Mouse (Mus musculus): ENCODE data around the gene Sept9. TPM values are rescaled to one million over a fixed set of nuclear protein-coding genes. Genes with fewer than 3 reads are reported as not detected.

Gene Sept9
- polyA plus RNA-seq, 1 experiment = 34.6 TPM

DNA sequence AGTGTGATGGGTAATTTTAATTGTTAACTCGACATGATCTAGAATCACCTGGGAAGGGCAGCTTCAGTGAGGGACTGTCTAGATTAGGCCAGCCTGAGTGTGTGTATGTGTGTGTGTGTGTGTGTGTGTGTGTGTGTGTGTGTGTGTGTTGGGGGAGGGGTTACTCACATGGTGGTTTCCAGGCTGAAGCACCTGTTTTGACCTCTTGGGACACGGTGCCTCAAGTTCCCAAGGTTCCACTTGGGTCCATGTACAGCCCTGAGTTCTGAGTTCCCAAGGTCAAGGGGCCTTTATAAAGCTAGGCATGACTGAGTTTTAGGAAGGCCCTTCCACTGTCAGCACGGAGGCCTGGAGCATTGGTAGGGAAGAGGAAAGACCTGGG is 55.6 kb downstream of the Sept9 start:
- 0 out of 2 replicates have a peak, but pooled peaks cover 3% of the 10 kb centered on the region for H3K4me1 ChIP-seq (ENCODE audit: control insufficient read depth, insufficient read depth, low read length)
- no peak overlapping the region for H3K27ac ChIP-seq (ENCODE audit: insufficient read depth, low read length)
- H3K4me3 ChIP-seq (ENCODE audit: insufficient read depth, low read length) = no peak overlapping the region
- TF ChIP-seq CTCF (IDR thresholded peaks at IDR 0.05; ENCODE audit: extremely low read depth, insufficient read depth, low read length) (no peak), POLR2A (IDR thresholded peaks at IDR 0.05; ENCODE audit: extremely low read depth, insufficient read depth, low read length) (no peak)

DNA sequence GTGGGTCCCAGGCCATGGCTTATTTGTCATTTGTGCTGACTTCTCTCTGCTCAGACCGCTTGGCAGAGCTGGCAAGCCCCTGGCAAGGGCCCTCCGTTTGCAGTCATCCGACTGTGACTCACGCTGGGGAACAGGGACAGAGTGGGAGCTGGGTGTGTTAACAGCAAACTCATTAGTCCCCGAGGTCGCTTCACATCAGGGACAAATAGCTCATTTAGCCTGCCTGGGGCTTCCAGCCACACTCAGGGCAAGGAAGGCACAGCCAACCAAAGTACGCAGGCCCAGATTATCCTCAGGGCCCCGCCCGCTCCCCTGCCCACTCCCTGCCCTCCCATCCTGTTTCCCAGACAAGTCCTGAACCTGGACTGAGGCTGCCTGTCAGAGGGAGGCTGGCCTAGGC is 56.6 kb downstream of the Sept9 start:
- TF ChIP-seq CTCF (IDR thresholded peaks at IDR 0.05; ENCODE audit: extremely low read depth, insufficient read depth, low read length) (no peak), POLR2A (IDR thresholded peaks at IDR 0.05; ENCODE audit: extremely low read depth, insufficient read depth, low read length) (no peak)
- Histone ChIP-seq H3K4me3 (ENCODE audit: insufficient read depth, low read length) (no peak overlapping the region), H3K4me1 (ENCODE audit: control insufficient read depth, insufficient read depth, low read length) (0 out of 2 replicates have a peak, but pooled peaks cover 3% of the 10 kb centered on the region), H3K27ac (ENCODE audit: insufficient read depth, low read length) (no peak overlapping the region)

- Histone ChIP-seq H3K4me3 (ENCODE audit: insufficient read depth, low read length) (no peak overlapping the region), H3K4me1 (ENCODE audit: control insufficient read depth, insufficient read depth, low read length) (0 out of 2 replicates have a peak, but pooled peaks cover 3% of the 10 kb centered on the region), H3K27ac (ENCODE audit: insufficient read depth, low read length) (no peak overlapping the region)
- no peak for TF ChIP-seq CTCF (IDR thresholded peaks at IDR 0.05; ENCODE audit: extremely low read depth, insufficient read depth, low read length)
- TF ChIP-seq POLR2A (IDR thresholded peaks at IDR 0.05; ENCODE audit: extremely low read depth, insufficient read depth, low read length) = no peak
These were observed 57.4 kb downstream of the Sept9 start for GRCm38 (mm10) chr11:117256840-117257239.

DNA sequence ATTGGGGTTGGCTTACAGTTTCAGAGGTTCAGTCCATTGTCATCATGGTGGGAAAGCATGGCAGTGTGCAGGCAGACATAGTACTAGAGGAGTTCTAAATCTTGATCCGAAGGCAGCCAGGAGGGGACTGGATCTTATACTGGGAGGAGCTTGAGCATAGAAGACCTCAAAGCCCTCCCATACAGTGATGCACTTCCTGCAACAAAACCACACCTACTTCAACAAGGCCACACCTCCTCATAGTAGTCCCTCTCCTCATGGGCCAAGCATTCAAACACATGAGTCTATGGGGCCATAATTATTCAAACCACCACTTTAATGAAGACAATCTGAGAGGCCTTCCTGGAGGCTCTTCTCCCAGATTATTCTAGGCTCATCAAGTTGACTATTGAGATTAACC is 57.8 kb downstream of the Sept9 start:
- H3K27ac ChIP-seq (ENCODE audit: insufficient read depth, low read length) = no peak overlapping the region
- H3K4me1 ChIP-seq (ENCODE audit: control insufficient read depth, insufficient read depth, low read length) = 0 out of 2 replicates have a peak, but pooled peaks cover 3% of the 10 kb centered on the region
- TF ChIP-seq POLR2A (IDR thresholded peaks at IDR 0.05; ENCODE audit: extremely low read depth, insufficient read depth, low read length) (no peak), CTCF (IDR thresholded peaks at IDR 0.05; ENCODE audit: extremely low read depth, insufficient read depth, low read length) (no peak)
- no peak overlapping the region for H3K4me3 ChIP-seq (ENCODE audit: insufficient read depth, low read length)

GRCm38 (mm10) chr11:117257842-117258241 is 58.4 kb downstream of the Sept9 start:
- no peak for TF ChIP-seq POLR2A (IDR thresholded peaks at IDR 0.05; ENCODE audit: extremely low read depth, insufficient read depth, low read length)
- no peak for TF ChIP-seq CTCF (IDR thresholded peaks at IDR 0.05; ENCODE audit: extremely low read depth, insufficient read depth, low read length)
- Histone ChIP-seq H3K27ac (ENCODE audit: insufficient read depth, low read length) (no peak overlapping the region), H3K4me3 (ENCODE audit: insufficient read depth, low read length) (no peak overlapping the region), H3K4me1 (ENCODE audit: control insufficient read depth, insufficient read depth, low read length) (0 out of 2 replicates have a peak, but pooled peaks cover 3% of the 10 kb centered on the region)

- no peak overlapping the region for H3K4me3 ChIP-seq (ENCODE audit: insufficient read depth, low read length)
- no peak overlapping the region for H3K27ac ChIP-seq (ENCODE audit: insufficient read depth, low read length)
- TF ChIP-seq CTCF (IDR thresholded peaks at IDR 0.05; ENCODE audit: extremely low read depth, insufficient read depth, low read length) (no peak), POLR2A (IDR thresholded peaks at IDR 0.05; ENCODE audit: extremely low read depth, insufficient read depth, low read length) (no peak)
- 0 out of 2 replicates have a peak, but pooled peaks cover 3% of the 10 kb centered on the region for H3K4me1 ChIP-seq (ENCODE audit: control insufficient read depth, insufficient read depth, low read length)
These were observed 59.9 kb downstream of the Sept9 start for GRCm38 (mm10) chr11:117259178-117259960.

GRCm38 (mm10) chr11:117260631-117261030 is 61.2 kb downstream of the Sept9 start:
- TF ChIP-seq POLR2A (IDR thresholded peaks at IDR 0.05; ENCODE audit: extremely low read depth, insufficient read depth, low read length) = no peak
- TF ChIP-seq CTCF (IDR thresholded peaks at IDR 0.05; ENCODE audit: extremely low read depth, insufficient read depth, low read length) = no peak

GRCm38 (mm10) chr11:117263096-117263808 is 63.8 kb downstream of the Sept9 start:
- TF ChIP-seq CTCF (IDR thresholded peaks at IDR 0.05; ENCODE audit: extremely low read depth, insufficient read depth, low read length) (no peak), POLR2A (IDR thresholded peaks at IDR 0.05; ENCODE audit: extremely low read depth, insufficient read depth, low read length) (no peak)
- no peak overlapping the region for H3K4me3 ChIP-seq (ENCODE audit: insufficient read depth, low read length)
- H3K27ac ChIP-seq (ENCODE audit: insufficient read depth, low read length) = 0 out of 2 replicates have a peak overlapping the region, but pooled peaks have one; percentile 68
- peaks cover 5% of the 10 kb centered on the region; the same call in 1 of the 2 replicates for H3K4me1 ChIP-seq (ENCODE audit: control insufficient read depth, insufficient read depth, low read length)

More at GRCm38 (mm10) chr11:117260631-117261030, 61.2 kb downstream of the Sept9 start:
- H3K27ac ChIP-seq (ENCODE audit: insufficient read depth, low read length) = no peak overlapping the region
- no peak overlapping the region for H3K4me3 ChIP-seq (ENCODE audit: insufficient read depth, low read length)
- 0 out of 2 replicates have a peak, but pooled peaks cover 3% of the 10 kb centered on the region for H3K4me1 ChIP-seq (ENCODE audit: control insufficient read depth, insufficient read depth, low read length)

- TF ChIP-seq POLR2A (IDR thresholded peaks at IDR 0.05; ENCODE audit: extremely low read depth, insufficient read depth, low read length) (no peak), CTCF (IDR thresholded peaks at IDR 0.05; ENCODE audit: extremely low read depth, insufficient read depth, low read length) (no peak)
- H3K27ac ChIP-seq (ENCODE audit: insufficient read depth, low read length) = peak overlapping the region; percentile 68
- H3K4me3 ChIP-seq (ENCODE audit: insufficient read depth, low read length) = no peak overlapping the region
- H3K4me1 ChIP-seq (ENCODE audit: control insufficient read depth, insufficient read depth, low read length) = peaks cover 4% of the 10 kb centered on the region; the same call in 1 of the 2 replicates
These were observed 64.9 kb downstream of the Sept9 start for GRCm38 (mm10) chr11:117264162-117265021.

Data from cortical plate, adult 2 months (tissue).